ENCODE assay signal across 9 mouse cellular contexts in genomic region chr6:108735910-108736750, GRCm38 (mm10). TPM values are rescaled to one million over a fixed set of nuclear protein-coding genes. Genes with fewer than 3 reads are reported as not detected.
DNase-seq lines count a peak whose midpoint lies in the region; ATAC-seq and TF ChIP-seq lines count a peak whose summit lies in the region.
"Had no signal": no experiment of that assay in that cellular context is flagged by ENCODE, and none has a peak within 500 bp of the region (broad histone marks: within the 10 kb centered on the region; RNA-seq: fewer than 3 reads in every experiment).

No protein-coding gene starts in this region.

- WGBS in embryonic facial prominence, embryonic 13.5 days: 49% methylated on average over 9 of the region's 9 CpGs
- 50% methylated on average over 9 of the region's 9 CpGs for WGBS in lung, embryonic 16.5 days

- H3K4me1 ChIP-seq in E14TG2a.4 (replicated peaks; ENCODE audit: low read depth, low read length): no peaks in the 10 kb centered on the region
- peaks cover 12% of the 10 kb centered on the region for H3K4me1 ChIP-seq in embryonic facial prominence, embryonic 13.5 days
- no peaks in the 10 kb centered on the region for H3K4me1 ChIP-seq in lung, embryonic 16.5 days (replicated peaks; ENCODE audit: control insufficient read depth, insufficient read depth, low read length)
- H3K4me1 ChIP-seq: heart, embryonic 15.5 days had no signal

- H3K4me2 ChIP-seq in embryonic facial prominence, embryonic 13.5 days: no peak overlapping the region
- no peak overlapping the region for H3K4me2 ChIP-seq in lung, embryonic 16.5 days (ENCODE audit: low read depth, low read length)
- H3K4me2 ChIP-seq: heart, embryonic 15.5 days had no signal

- peak; percentile 81 to 84 for DNase-seq in adrenal gland, postnatal 36 days
- peak; percentile 81 to 83 for DNase-seq in layer of hippocampus, adult 2 months (ENCODE audit: low spot score in 2 of 2)
- DNase-seq in ovary, postnatal 10 days (ENCODE audit: low spot score): peak; percentile 27
- peak; percentile 72 for DNase-seq in thymus, postnatal 14 days

- no peak overlapping the region for H3K27ac ChIP-seq in embryonic facial prominence, embryonic 13.5 days
- no peak overlapping the region for H3K27ac ChIP-seq in layer of hippocampus, adult 2 months
- no peak overlapping the region for H3K27ac ChIP-seq in lung, embryonic 16.5 days (ENCODE audit: low read length)
- H3K27ac ChIP-seq: heart, embryonic 15.5 days had no signal

- 0 out of 2 replicates have a peak, but pooled peaks have one; percentile 53 for ATAC-seq in embryonic facial prominence, embryonic 13.5 days (ENCODE audit: insufficient number of reproducible peaks, insufficient read depth, low FRiP score, low TSS enrichment, low read depth)
- peak; percentile 78 to 87 for ATAC-seq in hematopoietic stem cell, adult 5-6 weeks (replicated peaks in 1 of 2; ENCODE audit: insufficient read depth in 1 of 2, low FRiP score in 2 of 2, low TSS enrichment in 1 of 2, low read depth in 1 of 2, poor library complexity in 2 of 2, severe bottlenecking in 2 of 2)
- peak; percentile 45; the same call in 1 of the 2 replicates for ATAC-seq in lung, embryonic 16.5 days (ENCODE audit: low read depth)

- no peak overlapping the region for H3K4me3 ChIP-seq in E14TG2a.4 (replicated peaks; ENCODE audit: low read length)
- no peak overlapping the region for H3K4me3 ChIP-seq in embryonic facial prominence, embryonic 13.5 days
- H3K4me3 ChIP-seq in layer of hippocampus, adult 2 months: no peak overlapping the region
- H3K4me3 ChIP-seq in lung, embryonic 16.5 days (ENCODE audit: low read length): no peak overlapping the region
- H3K4me3 ChIP-seq: heart, embryonic 15.5 days had no signal

- H3K36me3 ChIP-seq in E14TG2a.4 (ENCODE audit: insufficient read depth, low read length): no peaks in the 10 kb centered on the region
- H3K36me3 ChIP-seq in embryonic facial prominence, embryonic 13.5 days: no peaks in the 10 kb centered on the region
- H3K36me3 ChIP-seq in lung, embryonic 16.5 days (ENCODE audit: control insufficient read depth, insufficient read depth, low read length): no peaks in the 10 kb centered on the region
- H3K36me3 ChIP-seq: heart, embryonic 15.5 days had no signal

- TF ChIP-seq CTCF in E14TG2a.4 (conservative IDR thresholded peaks at IDR 0.05; ENCODE audit: low read length): peak; percentile 58
- peak; percentile 93 for TF ChIP-seq CTCF in layer of hippocampus, adult 2 months (conservative IDR thresholded peaks at IDR 0.05)

- H3K27me3 ChIP-seq in E14TG2a.4 (ENCODE audit: insufficient read depth, low read length): no peaks in the 10 kb centered on the region
- H3K27me3 ChIP-seq in embryonic facial prominence, embryonic 13.5 days: 0 out of 2 replicates have a peak, but pooled peaks cover 7% of the 10 kb centered on the region
- H3K27me3 ChIP-seq in lung, embryonic 16.5 days (ENCODE audit: control insufficient read depth, insufficient read depth, low read depth, low read length): no peaks in the 10 kb centered on the region
- H3K27me3 ChIP-seq: heart, embryonic 15.5 days had no signal

- H3K9me3 ChIP-seq in E14TG2a.4 (ENCODE audit: low read length): no peaks in the 10 kb centered on the region
- H3K9me3 ChIP-seq in embryonic facial prominence, embryonic 13.5 days: no peaks in the 10 kb centered on the region
- no peaks in the 10 kb centered on the region for H3K9me3 ChIP-seq in lung, embryonic 16.5 days (ENCODE audit: control insufficient read depth, low read length)
- H3K9me3 ChIP-seq: heart, embryonic 15.5 days had no signal

- H3K9ac ChIP-seq in embryonic facial prominence, embryonic 13.5 days: no peak overlapping the region
- H3K9ac ChIP-seq in lung, embryonic 16.5 days (ENCODE audit: low read length): no peak overlapping the region
- H3K9ac ChIP-seq: heart, embryonic 15.5 days had no signal

RNA-seq across cellular contexts. Expression of gene Arl8b, which starts 46.8 kb away (rescaled TPM):
- 100 to 1,000 TPM; 115 to 126 TPM for total RNA-seq in adrenal gland, postnatal 36 days (2021)
- polyA plus RNA-seq in embryonic facial prominence, embryonic 13.5 days (2015; fragmentation: Nextera tagmentation; extraction: Ambion mirVana): 63.3 and 70.2 TPM in 2 replicates
- 61.6 and 67.1 TPM in 2 replicates for total RNA-seq in hematopoietic stem cell, adult 5-6 weeks (2017)
- total RNA-seq in layer of hippocampus, adult 2 months (2021): 100 to 1,000 TPM; 202 to 216 TPM
- polyA plus RNA-seq in lung, embryonic 16.5 days (2015; fragmentation: Nextera tagmentation; extraction: Ambion mirVana): 79.1 and 91.2 TPM in 2 replicates

Comparison
In these comparisons a context has a peak if more than half of its experiments do, and no peak if none do; other contexts are left out.
1. DNase-seq: peak in every context shown above with its lines; median percentile 82 in adrenal gland, postnatal 36 days; 82 in layer of hippocampus, adult 2 months; 72 in thymus, postnatal 14 days; 27 in ovary, postnatal 10 days.